Mouse (Mus musculus): Measurements from ENCODE around the gene Zfp362.

Zfp362 gene

GRCm38 (mm10) chr4:128727721-128728430 is 78.0 kb downstream of the Zfp362 start:
- peak; percentile 69 for DNase-seq

- DNase-seq = peak; percentile 89
These were observed 78.7 kb downstream of the Zfp362 start for GRCm38 (mm10) chr4:128727019-128727720.

DNA sequence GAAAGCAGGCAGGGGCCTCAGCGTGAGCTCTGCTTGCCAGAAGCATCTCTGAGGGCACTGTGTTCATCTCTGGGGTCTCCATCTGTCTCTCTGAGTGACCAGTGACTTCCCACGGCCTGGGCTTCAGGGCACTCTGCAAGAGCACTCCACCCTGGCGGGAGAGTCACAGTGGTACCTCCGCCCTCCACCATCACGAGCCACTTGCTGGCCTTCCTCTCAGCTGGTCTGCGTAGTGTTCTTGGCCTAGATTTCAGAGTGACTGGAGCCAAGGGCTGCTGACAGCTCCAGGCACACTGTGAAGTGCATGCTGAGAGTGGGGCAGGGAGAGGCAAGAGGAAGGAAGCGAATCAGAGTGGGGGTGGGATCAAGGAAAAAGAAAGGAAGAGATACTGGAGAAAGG is 81.8 kb downstream of the Zfp362 start:
- DNase-seq = peak; percentile 73

DNA sequence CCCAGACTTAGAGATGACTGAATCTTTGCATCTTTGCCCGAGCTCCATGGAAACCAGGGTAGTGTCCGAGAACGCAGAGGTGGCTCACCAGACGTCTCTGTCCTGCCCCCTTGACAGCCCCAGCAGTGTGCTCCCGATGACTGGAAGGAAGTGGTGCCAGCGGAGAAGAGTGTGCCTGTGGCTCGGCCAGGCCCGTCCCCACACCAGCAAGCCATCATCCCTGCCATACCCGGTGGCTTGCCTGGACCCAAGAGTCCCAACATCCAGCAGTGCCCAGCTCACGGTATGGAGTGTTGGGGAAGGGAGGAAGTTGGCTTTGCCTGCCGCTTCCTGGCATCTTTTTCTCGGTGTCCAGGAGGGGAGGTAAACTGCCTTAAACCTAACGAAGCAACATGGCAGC is 82.4 kb downstream of the Zfp362 start:
- DNase-seq = no peak
